Mouse (Mus musculus): ENCODE measurements around the gene Dlgap1.
"Not testable (repeated sequence)": the region's sequence is repeated elsewhere in the genome, so short reads cannot be mapped to it uniquely, and the experiment has no call there.

Dlgap1 gene

DNA sequence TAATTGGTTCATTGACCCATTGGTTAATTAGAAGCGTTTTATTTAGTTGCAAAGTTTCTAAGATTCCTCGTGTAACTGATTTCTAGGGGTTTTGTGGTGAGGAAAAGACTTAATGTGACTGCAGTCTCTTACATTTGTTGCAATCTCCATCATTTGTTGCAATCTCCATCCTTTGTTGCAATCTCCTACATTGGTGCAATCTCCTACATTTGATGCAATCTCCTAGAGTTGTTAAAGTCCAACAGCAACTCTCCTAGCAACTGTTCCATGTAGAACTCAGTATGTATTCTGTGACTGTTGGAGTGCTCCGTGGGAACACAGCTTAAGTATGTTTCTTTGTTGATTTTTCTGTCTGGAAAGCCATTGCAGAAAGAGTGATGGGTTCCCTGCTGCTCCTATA, 565.4 kb downstream of the Dlgap1 start:
- DNase-seq: no peak

GRCm38 (mm10) chr17:70541816-70542215, 572.9 kb downstream of the Dlgap1 start:
- DNase-seq: no peak

DNA sequence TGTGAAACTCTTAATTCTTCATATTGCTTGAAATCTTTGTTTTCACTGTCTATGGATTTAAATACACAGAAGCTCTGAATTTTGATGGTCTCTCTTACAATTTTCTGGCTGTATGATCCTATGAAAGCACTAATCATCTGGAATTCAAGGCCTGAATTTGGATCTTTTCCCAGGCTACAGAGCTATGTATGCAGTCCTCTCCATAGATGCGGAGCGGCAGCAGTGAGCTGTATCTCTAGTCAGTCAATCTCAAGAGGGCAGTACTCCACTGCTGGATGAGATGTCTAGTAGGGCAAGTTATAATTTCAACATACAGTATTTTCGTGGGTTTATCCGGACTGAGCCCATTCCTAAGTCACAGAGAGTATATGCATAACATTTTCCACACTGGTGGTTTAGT, 581.9 kb downstream of the Dlgap1 start:
- DNase-seq: no peak

- no peak for DNase-seq
Observed at GRCm38 (mm10) chr17:70561547-70561946, 592.7 kb downstream of the Dlgap1 start.

DNA sequence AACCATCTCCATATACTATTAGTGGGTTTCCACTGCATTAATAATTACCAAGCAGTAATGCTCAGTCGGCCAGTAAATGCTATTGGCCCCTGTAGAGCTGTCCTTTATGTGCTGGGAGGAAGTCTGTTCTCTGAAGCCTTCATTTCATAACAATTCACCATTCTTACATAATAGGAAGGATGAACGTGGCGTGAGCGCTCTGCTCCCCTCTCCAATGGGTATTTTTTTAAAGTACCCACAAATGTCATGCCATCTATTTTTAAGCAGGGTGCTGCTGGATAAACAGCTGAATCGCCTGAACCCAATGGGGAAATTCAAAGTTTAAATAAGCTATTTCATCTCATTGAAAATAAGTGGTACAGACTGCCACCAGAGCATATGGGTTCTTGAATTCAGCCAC, 602.0 kb downstream of the Dlgap1 start:
- no peak for DNase-seq

GRCm38 (mm10) chr17:70583042-70583441, 614.2 kb downstream of the Dlgap1 start:
- DNase-seq: no peak

DNA sequence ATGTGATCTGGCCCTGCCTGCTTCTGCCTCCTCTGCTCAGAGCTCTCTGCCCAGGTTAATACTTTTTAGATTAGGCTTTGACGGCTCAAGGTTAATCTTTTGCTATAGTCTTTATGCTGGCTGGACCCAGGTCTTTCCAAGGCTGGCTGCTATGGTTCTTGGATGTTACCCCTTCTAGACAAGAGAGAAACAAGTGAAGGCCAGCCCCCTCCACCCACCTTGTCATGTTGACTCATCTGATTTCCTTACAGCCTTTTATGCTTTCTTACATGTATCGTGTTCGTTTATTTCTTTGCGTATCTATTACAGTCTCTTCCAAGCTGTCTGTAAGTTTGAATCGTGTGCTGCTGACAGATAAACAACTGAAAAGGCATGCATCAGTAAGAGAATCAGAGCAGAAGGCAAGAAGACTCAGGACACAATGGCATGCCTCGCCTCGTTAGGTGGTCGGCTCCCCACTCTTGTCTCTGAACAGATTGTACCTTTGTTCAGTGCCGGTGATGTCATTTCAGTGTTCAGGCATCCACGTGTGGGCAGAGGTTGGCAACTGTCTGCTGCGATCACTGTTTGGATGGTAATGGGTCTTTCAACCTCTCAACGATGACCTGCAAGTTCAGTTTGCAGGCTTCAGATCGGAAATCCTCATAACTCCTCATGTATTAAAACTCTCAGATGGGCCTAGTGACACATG, 618.0 kb downstream of the Dlgap1 start:
- no peak for DNase-seq

DNA sequence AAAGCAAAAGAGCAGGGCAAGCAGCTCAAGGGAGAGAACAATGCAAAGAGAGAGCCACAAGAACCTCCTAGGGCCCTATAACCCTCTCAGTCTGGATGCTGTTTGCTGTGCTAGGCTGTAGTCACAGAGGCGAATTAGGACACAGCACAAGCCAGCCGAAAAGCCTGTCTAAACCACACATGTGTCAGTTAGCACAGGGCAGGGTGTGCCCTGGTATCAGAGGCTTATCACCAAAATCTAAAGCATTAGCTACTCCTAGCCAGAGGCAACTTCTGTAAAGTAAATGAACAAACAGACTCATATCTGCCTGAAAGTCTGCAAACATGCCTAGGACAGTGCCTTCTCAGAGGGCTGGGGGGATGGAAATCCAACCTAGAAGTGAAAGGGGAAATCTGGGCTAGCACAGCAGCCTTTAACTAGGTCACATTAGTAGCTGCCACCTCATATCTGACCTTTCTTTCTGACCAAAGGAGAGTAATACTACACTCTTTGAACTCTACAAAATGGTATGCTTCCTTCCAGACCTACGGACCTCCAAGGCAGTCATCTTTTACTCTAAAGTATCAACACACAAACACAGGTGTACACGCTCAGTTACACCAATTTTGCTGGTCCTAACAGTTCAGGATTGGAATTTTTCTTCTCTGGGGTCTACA, 619.2 kb downstream of the Dlgap1 start:
- not testable (repeated sequence) for DNase-seq

DNA sequence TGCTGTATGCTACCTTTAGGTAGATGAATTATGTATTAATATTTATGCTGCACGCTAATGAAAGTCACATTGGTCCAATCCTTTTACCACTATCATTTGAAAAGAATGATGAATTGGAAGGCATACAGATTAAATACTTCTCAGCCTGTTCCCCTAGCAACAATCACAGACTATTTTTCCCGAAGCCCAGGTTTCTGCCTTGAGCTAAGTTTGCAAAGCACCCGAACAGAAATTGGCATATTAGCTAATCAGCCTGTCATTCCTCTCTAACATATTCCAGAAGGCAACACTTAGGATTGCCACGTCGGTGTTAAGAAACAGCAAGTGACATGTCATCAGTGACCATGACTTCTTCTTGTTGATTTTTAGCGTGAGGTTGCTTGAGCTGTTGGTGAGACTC, 619.8 kb downstream of the Dlgap1 start:
- no peak for DNase-seq

DNA sequence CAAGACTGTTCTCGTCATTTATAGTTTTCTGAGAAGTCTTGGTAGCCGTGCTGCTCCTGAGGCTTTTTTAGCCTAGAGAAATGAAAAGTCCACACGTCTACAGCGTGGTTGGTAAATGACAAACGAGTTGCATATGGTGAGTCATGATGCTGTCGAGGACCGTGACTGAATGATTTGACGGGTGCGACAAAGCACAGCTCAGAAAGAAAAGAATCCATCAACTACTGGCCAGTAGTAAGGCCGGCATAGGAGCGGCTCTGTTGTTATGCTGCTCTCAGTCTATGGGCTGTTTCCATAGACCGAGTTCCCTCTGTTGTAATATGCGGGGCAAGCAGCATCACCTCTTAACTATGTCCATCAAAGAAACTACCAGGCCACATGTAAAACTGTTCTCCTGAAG, 620.3 kb downstream of the Dlgap1 start:
- DNase-seq: no peak

- no peak for DNase-seq
Observed at GRCm38 (mm10) chr17:70590506-70590905, 621.6 kb downstream of the Dlgap1 start.

DNA sequence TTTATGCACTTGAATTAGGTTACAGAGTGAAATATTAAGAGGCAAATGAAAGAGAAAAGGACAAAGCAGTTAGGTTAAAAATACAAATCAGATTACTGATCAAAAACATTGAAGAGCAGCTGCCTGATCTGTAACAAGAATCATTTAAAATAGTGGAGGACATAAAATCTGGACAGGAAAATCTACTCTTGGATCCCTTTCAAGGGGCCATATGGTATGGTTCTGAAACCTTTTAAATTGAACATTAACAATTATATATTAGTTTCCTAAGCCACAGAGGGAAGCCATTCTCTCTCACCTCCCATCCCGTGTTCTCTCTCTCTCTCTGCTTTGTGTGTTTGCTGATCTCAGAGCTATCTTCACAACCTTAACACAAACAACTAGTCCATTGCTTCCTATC, 625.4 kb downstream of the Dlgap1 start:
- DNase-seq: no peak

- DNase-seq: no peak
Observed at GRCm38 (mm10) chr17:70596326-70596725, 627.5 kb downstream of the Dlgap1 start.

GRCm38 (mm10) chr17:70600462-70600861, 631.6 kb downstream of the Dlgap1 start:
- no peak for DNase-seq

GRCm38 (mm10) chr17:70602051-70602450, 633.2 kb downstream of the Dlgap1 start:
- DNase-seq: no peak

DNA sequence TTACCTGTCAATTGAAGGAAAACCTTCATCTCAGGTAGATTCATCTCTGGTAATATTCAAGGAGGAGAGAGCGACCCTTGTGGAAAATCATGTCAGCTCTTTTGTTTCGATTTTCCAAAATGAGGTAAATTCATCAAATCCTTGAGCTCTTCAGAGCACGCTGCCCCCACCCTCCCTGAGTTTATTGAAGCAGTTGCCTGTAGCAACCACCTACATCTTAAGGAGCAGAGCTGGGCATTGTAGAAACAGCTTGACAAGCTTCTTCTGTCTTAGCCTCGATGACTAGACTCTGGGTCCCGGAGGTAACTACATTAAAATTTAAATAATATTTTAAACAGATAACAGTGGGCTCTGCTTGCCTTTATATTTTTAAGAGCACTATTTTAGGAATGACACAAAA, 636.8 kb downstream of the Dlgap1 start:
- DNase-seq: no peak

DNA sequence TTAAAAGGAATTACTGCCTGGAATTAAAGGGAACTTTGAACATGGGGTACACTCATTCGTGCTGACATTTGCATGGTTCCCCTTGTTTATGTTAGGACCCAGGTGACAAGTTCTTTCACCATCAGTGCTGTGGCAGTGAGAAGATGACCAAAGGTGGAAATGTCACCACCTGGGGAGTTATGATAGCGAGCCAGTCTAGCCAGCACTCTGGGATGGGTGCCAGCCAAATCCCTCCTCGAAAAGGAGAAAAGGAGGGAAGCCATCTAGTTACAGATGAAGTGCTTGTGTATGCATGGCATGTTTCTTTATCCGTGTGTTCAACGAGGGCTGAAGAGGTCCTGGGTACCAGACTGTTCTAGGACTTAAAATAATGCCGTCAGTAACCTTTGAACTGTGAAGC, 643.3 kb downstream of the Dlgap1 start:
- no peak for DNase-seq

GRCm38 (mm10) chr17:70613897-70614296, 645.0 kb downstream of the Dlgap1 start:
- DNase-seq: no peak

- no peak for DNase-seq
Observed at GRCm38 (mm10) chr17:70614407-70615060, 645.7 kb downstream of the Dlgap1 start.

GRCm38 (mm10) chr17:70622493-70622892, 653.6 kb downstream of the Dlgap1 start:
- no peak for DNase-seq

- DNase-seq: no peak
Observed at GRCm38 (mm10) chr17:70626396-70626795, 657.5 kb downstream of the Dlgap1 start.

GRCm38 (mm10) chr17:70626925-70627324, 658.1 kb downstream of the Dlgap1 start:
- DNase-seq: no peak

DNA sequence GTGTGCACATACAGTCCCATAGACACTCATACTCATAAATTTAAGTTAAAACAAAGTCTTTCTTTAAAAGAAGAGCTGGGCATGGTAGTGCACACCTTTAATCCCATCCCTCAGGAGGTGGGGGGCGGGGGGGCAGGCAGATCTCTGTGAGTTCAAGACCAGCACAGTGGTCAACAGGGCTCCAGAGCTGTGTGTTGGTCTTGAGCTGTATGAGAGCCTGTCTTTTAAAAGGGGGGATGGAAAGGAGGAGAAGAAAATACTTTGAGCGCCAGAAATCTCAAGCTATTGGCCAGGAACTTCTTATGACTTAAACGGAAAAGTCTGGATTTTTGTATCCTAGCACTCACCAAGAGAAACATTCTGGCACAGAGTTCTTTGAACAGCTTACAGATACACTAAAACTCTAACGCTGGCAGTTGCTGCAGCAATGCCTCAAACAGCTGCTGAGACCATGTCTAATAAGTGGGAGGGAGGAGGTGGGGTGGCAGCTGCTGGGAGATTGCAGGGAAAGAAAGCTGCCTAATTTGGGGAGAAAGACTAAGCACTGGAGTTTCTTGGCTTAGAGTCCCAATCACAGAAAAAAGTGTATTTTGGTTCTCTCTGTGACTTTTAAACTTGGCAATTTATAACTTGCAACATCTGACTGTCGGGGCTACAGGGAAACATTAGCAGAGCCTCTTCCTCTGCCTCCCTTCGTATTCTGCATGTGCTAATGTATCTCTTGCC, 660.9 kb downstream of the Dlgap1 start:
- no peak for DNase-seq

Data from thymus, adult 18-20 months (tissue).